1 mouse cellular context compared by ENCODE assay signal in the genomic region with DNA sequence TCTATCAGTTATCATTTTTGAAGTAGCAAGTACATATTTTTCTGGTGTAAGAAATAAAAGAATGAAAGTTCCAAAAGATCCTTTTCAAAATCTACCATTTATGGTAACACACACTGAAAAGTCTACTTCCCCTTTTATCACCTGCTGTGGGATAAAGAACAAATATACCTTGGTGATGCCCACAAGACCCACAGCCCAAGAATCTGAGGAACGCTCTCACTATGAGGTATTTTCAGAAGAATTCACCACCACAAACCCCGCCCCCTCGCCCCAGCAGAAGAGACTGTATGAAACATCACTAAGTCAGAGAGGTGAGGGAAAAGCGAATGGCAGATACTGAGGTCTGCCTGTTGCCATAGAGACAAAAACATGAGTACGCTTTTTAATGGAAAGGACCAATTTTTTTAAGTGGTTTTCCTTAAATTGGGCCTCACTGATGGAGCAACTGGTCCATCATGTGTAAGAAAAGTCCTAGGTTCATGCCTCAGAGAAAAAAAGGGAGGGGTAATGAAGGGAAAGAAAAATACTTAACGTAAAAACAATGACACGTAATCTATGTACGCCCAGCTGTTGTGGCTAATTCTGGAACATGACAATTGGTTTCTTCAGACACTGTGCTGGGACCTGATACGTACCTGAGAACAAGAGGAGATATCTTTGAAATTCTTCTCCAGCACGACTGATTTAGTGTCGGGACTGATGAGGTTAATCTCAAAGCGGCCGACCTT.
A peak's percentile ranks its signal among the peaks of the same experiment; 100 is the strongest.
TF ChIP-seq lines count a peak whose summit lies in the region.

No protein-coding gene starts in this region.

TF ChIP-seq in CH12.LX, 34 proteins besides CTCF, POLR2A, EP300 and RAD21 (continued from another document):
- TF ChIP-seq KAT2A (IDR thresholded peaks at IDR 0.05; ENCODE audit: insufficient replicate concordance, low read length) (0 out of 2 replicates have a peak, but pooled peaks have one; percentile 29), USF1 (IDR thresholded peaks at IDR 0.05; ENCODE audit: low read depth, low read length) (no peak), NRF1 (IDR thresholded peaks at IDR 0.05; ENCODE audit: low read depth, low read length) (no peak), IRF4 (IDR thresholded peaks at IDR 0.05; ENCODE audit: low read depth, low read length) (peak; percentile 78), JUN (IDR thresholded peaks at IDR 0.05; ENCODE audit: insufficient read depth, low read depth, low read length) (peak; percentile 84), ETS1 (conservative IDR thresholded peaks at IDR 0.05; ENCODE audit: low read depth, low read length) (peak; percentile 81), TBP (conservative IDR thresholded peaks at IDR 0.05; ENCODE audit: low read depth, low read length) (0 out of 2 replicates have a peak, but pooled peaks have one; percentile 36), MEF2A (IDR thresholded peaks at IDR 0.05; ENCODE audit: borderline replicate concordance, low read depth, low read length) (peak; percentile 96)
